15 mouse cellular contexts compared by ENCODE assay signal in the genomic region with DNA sequence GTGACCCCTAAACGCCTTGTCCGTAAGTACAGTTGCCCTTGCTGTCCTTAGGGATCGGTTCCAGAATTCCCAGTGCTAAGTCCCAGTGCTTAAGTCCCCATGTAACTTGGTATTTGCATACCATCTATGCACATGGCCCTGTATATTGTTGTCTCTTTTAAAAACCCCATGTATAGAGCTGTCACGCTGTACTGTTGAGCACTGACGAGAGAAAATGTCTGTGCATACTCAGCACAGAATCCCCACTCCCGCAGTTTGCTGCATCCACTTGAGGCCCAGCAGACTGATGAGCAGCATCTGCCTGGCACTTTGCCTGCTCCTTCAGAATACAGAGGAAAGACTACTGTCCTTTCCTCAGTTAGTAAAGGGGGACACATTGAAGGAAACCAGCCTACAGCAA. TPM values are rescaled to one million over a fixed set of nuclear protein-coding genes. Genes with fewer than 3 reads are reported as not detected.
DNase-seq lines count a peak whose midpoint lies in the region; ATAC-seq lines count a peak whose summit lies in the region.
"Had no signal": no experiment of that assay in that cellular context is flagged by ENCODE, and none has a peak within 500 bp of the region (broad histone marks: within the 10 kb centered on the region; RNA-seq: fewer than 3 reads in every experiment).

No protein-coding gene starts in this region.

- peak; percentile 43; the same call in 1 of the 2 replicates for ATAC-seq in neural tube, embryonic 11.5 days (ENCODE audit: insufficient read depth, low FRiP score, low TSS enrichment)
- ATAC-seq in hindbrain, embryonic 13.5 days (ENCODE audit: low FRiP score), result peak; percentile 46; the same call in 1 of the 2 replicates
- ATAC-seq in midbrain, embryonic 15.5 days (replicated peaks), result 0 out of 2 replicates have a peak, but pooled peaks have one; percentile 40
- ATAC-seq in liver, embryonic 11.5 days (replicated peaks; ENCODE audit: low FRiP score), result no peak

- H3K4me3 ChIP-seq in neural tube, embryonic 11.5 days (ENCODE audit: low read depth, low read length), result no peak overlapping the region
- no peak overlapping the region for H3K4me3 ChIP-seq in hindbrain, embryonic 13.5 days
- no peak overlapping the region for H3K4me3 ChIP-seq in midbrain, embryonic 15.5 days
- H3K4me3 ChIP-seq in liver, embryonic 11.5 days (ENCODE audit: low read depth, low read length), result no peak overlapping the region
- H3K4me3 ChIP-seq: embryonic facial prominence, embryonic 12.5 days; heart, embryonic 13.5 days; kidney, embryonic 15.5 days had no signal

- H3K4me1 ChIP-seq in neural tube, embryonic 11.5 days (ENCODE audit: control insufficient read depth, insufficient read depth, low read length), result 0 out of 2 replicates have a peak, but pooled peaks cover 5% of the 10 kb centered on the region
- H3K4me1 ChIP-seq in hindbrain, embryonic 13.5 days (replicated peaks), result peaks cover 25% of the 10 kb centered on the region
- peaks cover 14% of the 10 kb centered on the region for H3K4me1 ChIP-seq in midbrain, embryonic 15.5 days
- H3K4me1 ChIP-seq in liver, embryonic 11.5 days (replicated peaks; ENCODE audit: control insufficient read depth, insufficient read depth, low read length), result no peaks in the 10 kb centered on the region
- H3K4me1 ChIP-seq: embryonic facial prominence, embryonic 12.5 days; kidney, embryonic 15.5 days had no signal

- no peak for DNase-seq in neural tube, embryonic 11.5 days (ENCODE audit: low spot score)
- DNase-seq in neural tube, embryonic 10.5 days (ENCODE audit: extremely low spot score, low spot score), result no peak
- no peak for DNase-seq in liver, embryonic 11.5 days (ENCODE audit: low spot score)
- DNase-seq in adrenal gland, adult 8-10 months, result no peak
- DNase-seq in heart, postnatal 36 days, result no peak
- DNase-seq: B cell, adult 2 months; cerebellum, postnatal 14 days; lung, postnatal 14 days; thymus, postnatal 14 days had no signal

- H3K36me3 ChIP-seq in neural tube, embryonic 11.5 days (ENCODE audit: control insufficient read depth, insufficient read depth, low read length), result no peaks in the 10 kb centered on the region; the same call in 1 of the 2 replicates
- H3K36me3 ChIP-seq in hindbrain, embryonic 13.5 days, result 0 out of 2 replicates have a peak, but pooled peaks cover 5% of the 10 kb centered on the region
- no peaks in the 10 kb centered on the region for H3K36me3 ChIP-seq in midbrain, embryonic 15.5 days (replicated peaks)
- no peaks in the 10 kb centered on the region for H3K36me3 ChIP-seq in liver, embryonic 11.5 days (ENCODE audit: control insufficient read depth, insufficient read depth, low read length)
- H3K36me3 ChIP-seq: embryonic facial prominence, embryonic 12.5 days; heart, embryonic 13.5 days had no signal

- H3K27ac ChIP-seq in neural tube, embryonic 11.5 days (ENCODE audit: low read depth, low read length), result peak overlapping the region; percentile 82
- H3K27ac ChIP-seq in hindbrain, embryonic 13.5 days, result peak overlapping the region; percentile 86
- H3K27ac ChIP-seq in midbrain, embryonic 15.5 days, result peak overlapping the region; percentile 61
- no peak overlapping the region for H3K27ac ChIP-seq in liver, embryonic 11.5 days (ENCODE audit: low read depth, low read length)
- H3K27ac ChIP-seq: embryonic facial prominence, embryonic 12.5 days; heart, embryonic 13.5 days; kidney, embryonic 15.5 days; liver, embryonic 14.5 days had no signal

- H3K27me3 ChIP-seq in neural tube, embryonic 11.5 days (ENCODE audit: control insufficient read depth, insufficient read depth, low read length), result no peaks in the 10 kb centered on the region
- H3K27me3 ChIP-seq in hindbrain, embryonic 13.5 days, result no peaks in the 10 kb centered on the region
- no peaks in the 10 kb centered on the region for H3K27me3 ChIP-seq in midbrain, embryonic 15.5 days (replicated peaks)
- H3K27me3 ChIP-seq in liver, embryonic 11.5 days (replicated peaks; ENCODE audit: control insufficient read depth, insufficient read depth, low read length), result no peaks in the 10 kb centered on the region
- H3K27me3 ChIP-seq: embryonic facial prominence, embryonic 12.5 days; heart, embryonic 13.5 days; kidney, embryonic 15.5 days had no signal

- 0 out of 2 replicates have a peak overlapping the region, but pooled peaks have one; percentile 9 for H3K9ac ChIP-seq in neural tube, embryonic 11.5 days (ENCODE audit: low read length)
- H3K9ac ChIP-seq in hindbrain, embryonic 13.5 days, result no peak overlapping the region
- no peak overlapping the region for H3K9ac ChIP-seq in midbrain, embryonic 15.5 days
- no peak overlapping the region for H3K9ac ChIP-seq in liver, embryonic 11.5 days (ENCODE audit: low read depth, low read length)
- H3K9ac ChIP-seq: embryonic facial prominence, embryonic 12.5 days; heart, embryonic 13.5 days; kidney, embryonic 15.5 days; liver, embryonic 14.5 days had no signal

- H3K9me3 ChIP-seq in neural tube, embryonic 11.5 days (ENCODE audit: control insufficient read depth, low read length), result no peaks in the 10 kb centered on the region
- H3K9me3 ChIP-seq in hindbrain, embryonic 13.5 days, result no peaks in the 10 kb centered on the region
- H3K9me3 ChIP-seq in midbrain, embryonic 15.5 days, result no peaks in the 10 kb centered on the region
- H3K9me3 ChIP-seq in liver, embryonic 11.5 days (ENCODE audit: control insufficient read depth, low read length), result no peaks in the 10 kb centered on the region
- H3K9me3 ChIP-seq: embryonic facial prominence, embryonic 12.5 days; heart, embryonic 13.5 days; kidney, embryonic 15.5 days had no signal

- WGBS in neural tube, embryonic 11.5 days, result 83% methylated on average over 6 of the region's 6 CpGs
- 42% methylated on average over 6 of the region's 6 CpGs for WGBS in hindbrain, embryonic 13.5 days
- WGBS in midbrain, embryonic 15.5 days, result 42% methylated on average over 6 of the region's 6 CpGs
- 91% methylated on average over 6 of the region's 6 CpGs for WGBS in liver, embryonic 11.5 days

- no peak overlapping the region for H3K4me2 ChIP-seq in neural tube, embryonic 11.5 days (ENCODE audit: low read depth)
- peak overlapping the region; percentile 27 for H3K4me2 ChIP-seq in hindbrain, embryonic 13.5 days
- H3K4me2 ChIP-seq in midbrain, embryonic 15.5 days, result no peak overlapping the region
- H3K4me2 ChIP-seq in liver, embryonic 11.5 days, result no peak overlapping the region
- H3K4me2 ChIP-seq: embryonic facial prominence, embryonic 12.5 days; heart, embryonic 13.5 days; kidney, embryonic 15.5 days had no signal

- intact Hi-C loops in heart, postnatal 36 days (cut with DNase I), result no loop called here

RNA-seq across cellular contexts. Expression of gene Slc25a18, which starts 0.4 kb away (rescaled TPM):
- 1.8 and 1.9 TPM in 2 replicates for polyA plus RNA-seq in neural tube, embryonic 11.5 days (2014; fragmentation: Nextera tagmentation; extraction: Ambion mirVana)
- 6.9 and 7.9 TPM in 2 replicates for polyA plus RNA-seq in hindbrain, embryonic 13.5 days (2015; fragmentation: Nextera tagmentation; extraction: Ambion mirVana)
- polyA plus RNA-seq in midbrain, embryonic 15.5 days (2015; fragmentation: Nextera tagmentation; extraction: Ambion mirVana), result 9.8 and 12.5 TPM in 2 replicates
- 0.08 TPM in 1 of 2 replicates, not detected in the other for polyA plus RNA-seq in liver, embryonic 11.5 days (2014; fragmentation: Nextera tagmentation; extraction: Ambion mirVana)
- total RNA-seq in adrenal gland, adult 8-10 months (2022), result 1 to 10 TPM in 2 of 4 experiments, under 1 TPM in 2; 0.29 to 1.2 (median 0.78) TPM
- total RNA-seq in heart, postnatal 36 days (2021), result under 1 TPM in 1 of 2 experiments, not detected in 1; 0.25 TPM
- polyA plus RNA-seq: heart, embryonic 13.5 days had no signal

RNA-seq across cellular contexts. Expression of gene Atp6v1e1, which starts 48.8 kb away (rescaled TPM):
- 169 and 185 TPM in 2 replicates for polyA plus RNA-seq in neural tube, embryonic 11.5 days (2014; fragmentation: Nextera tagmentation; extraction: Ambion mirVana)
- 255 and 262 TPM in 2 replicates for polyA plus RNA-seq in hindbrain, embryonic 13.5 days (2015; fragmentation: Nextera tagmentation; extraction: Ambion mirVana)
- polyA plus RNA-seq in midbrain, embryonic 15.5 days (2015; fragmentation: Nextera tagmentation; extraction: Ambion mirVana), result 256 and 264 TPM in 2 replicates
- polyA plus RNA-seq in liver, embryonic 11.5 days (2014; fragmentation: Nextera tagmentation; extraction: Ambion mirVana), result 160 and 164 TPM in 2 replicates
- total RNA-seq in adrenal gland, adult 8-10 months (2022), result 100 to 1,000 TPM; 289 to 469 (median 399) TPM
- 100 to 1,000 TPM; 159 to 160 TPM for total RNA-seq in heart, postnatal 36 days (2021)
